Mouse (Mus musculus) limb, embryonic 12.5 days (tissue): Measurements from ENCODE around the gene Ezr. TPM values are rescaled to one million over a fixed set of nuclear protein-coding genes. Genes with fewer than 3 reads are reported as not detected.

Source experiments
- ATAC-seq: fragments of 200-750 bp; cut with Nextera tagmentation; 2 replicates; pipeline ENCODE4 v1.8.0; 2017; ENCODE audit warnings: low read depth, moderate TSS enrichment; ENCODE audit not compliant: insufficient number of reproducible peaks, insufficient read depth, low FRiP score, low TSS enrichment
- H3K27ac ChIP-seq: fragments of 300-500 bp; sonication (generic); 2 replicates; pipeline ENCODE4 v1.5.1; 2016; ENCODE audit warnings: mild to moderate bottlenecking, moderate library complexity
- H3K27me3 ChIP-seq: fragments of 300-500 bp; sonication (generic); 2 replicates; pipeline ENCODE4 v1.6.1; 2016; ENCODE audit warnings: mild to moderate bottlenecking, moderate library complexity
- H3K36me3 ChIP-seq: fragments of 300-500 bp; sonication (generic); 2 replicates; pipeline ENCODE4 v1.6.1; 2016; ENCODE audit warnings: mild to moderate bottlenecking, moderate library complexity
- H3K4me1 ChIP-seq: fragments of 300-500 bp; sonication (generic); replicated peaks from 2 replicates; pipeline ENCODE4 v1.6.1; 2016
- H3K4me2 ChIP-seq: fragments of 300-500 bp; sonication (generic); 2 replicates; pipeline ENCODE4 v1.6.1; 2016; ENCODE audit warnings: mild to moderate bottlenecking, moderate library complexity
- H3K4me3 ChIP-seq: fragments of 300-500 bp; sonication (generic); replicated peaks from 2 replicates; pipeline ENCODE4 v1.5.1; 2016; ENCODE audit warnings: mild to moderate bottlenecking
- H3K9ac ChIP-seq: fragments of 300-500 bp; sonication (generic); replicated peaks from 2 replicates; pipeline ENCODE4 v1.6.1; 2016; ENCODE audit warnings: mild to moderate bottlenecking, moderate library complexity
- H3K9me3 ChIP-seq: fragments of 300-500 bp; sonication (generic); 2 replicates; pipeline ENCODE4 v1.6.1; 2016; ENCODE audit warnings: mild to moderate bottlenecking, moderate library complexity
- WGBS: fragments of 180-500 bp; shearing (Covaris S2); methylation state at CpG from one replicate; pipeline ENCODE4 v1.1.7; 2016; 5-methylcytosine and 5-hydroxymethylcytosine counted together
- polyA plus RNA-seq: library from polyadenylated mRNA; unstranded; fragments of >200 nt; fragmentation: Nextera tagmentation; extraction: Ambion mirVana; gene quantifications from 2 replicates; pipeline ENCODE4 v1.2.1, GENCODE M21; 2016

Ezr gene
- polyA plus RNA-seq, 1 experiment from 2014 or later = 40.1 TPM

- Histone ChIP-seq H3K4me1 (peaks cover 30% of the 10 kb centered on the region), H3K27me3 (no peaks in the 10 kb centered on the region), H3K4me2 (no peak overlapping the region), H3K4me3 (no peak overlapping the region), H3K27ac (peak overlapping the region; percentile 68), H3K9me3 (no peaks in the 10 kb centered on the region), H3K36me3 (peaks cover 20% of the 10 kb centered on the region), H3K9ac (no peak overlapping the region)
- 72% methylated on average over 11 of the region's 11 CpGs for WGBS
- ATAC-seq = no peak
These were observed 31.2 kb downstream of the Ezr start for GRCm38 (mm10) chr17:6751221-6751859.

DNA sequence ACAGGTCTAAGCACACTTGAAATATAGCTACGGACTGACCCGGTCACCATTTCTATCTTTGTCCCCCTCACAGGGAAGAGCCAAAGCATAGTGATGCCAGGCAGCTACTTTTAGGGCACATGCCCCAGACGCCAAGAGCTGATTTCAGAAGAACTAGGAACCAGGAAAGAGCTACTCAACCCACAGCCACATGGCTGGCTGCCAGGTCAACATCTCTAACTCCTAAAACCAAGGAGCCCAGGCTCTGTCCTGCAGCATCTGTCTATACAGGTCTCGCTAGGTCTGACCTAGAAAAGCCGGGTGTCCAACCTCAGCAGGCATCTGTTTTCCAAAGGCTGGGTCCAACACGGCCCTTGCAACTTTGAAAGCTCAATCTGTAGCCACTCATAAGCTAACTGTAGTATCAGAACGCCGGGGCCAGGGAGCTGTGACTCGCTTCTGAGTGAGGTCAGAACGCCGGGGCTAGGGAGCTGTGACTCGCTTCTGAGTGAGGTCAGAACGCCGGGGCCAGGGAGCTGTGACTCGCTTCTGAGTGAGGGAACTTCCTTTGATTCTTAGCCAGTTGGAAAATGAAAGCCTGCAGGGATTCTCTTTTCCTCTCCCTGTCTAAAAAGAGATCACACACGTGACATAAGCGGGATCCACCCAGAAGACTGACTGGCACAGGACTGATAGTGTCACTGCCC, 33.7 kb downstream of the Ezr start:
- no peaks in the 10 kb centered on the region for H3K27me3 ChIP-seq
- ATAC-seq = no peak
- H3K36me3 ChIP-seq = peaks cover 14% of the 10 kb centered on the region
- 90% methylated on average over 17 of the region's 17 CpGs for WGBS
- H3K4me2 ChIP-seq = no peak overlapping the region
- H3K27ac ChIP-seq = no peak overlapping the region
- H3K9ac ChIP-seq = no peak overlapping the region
- peaks cover 48% of the 10 kb centered on the region for H3K4me1 ChIP-seq
- no peak overlapping the region for H3K4me3 ChIP-seq
- no peaks in the 10 kb centered on the region for H3K9me3 ChIP-seq

GRCm38 (mm10) chr17:6747478-6747877, 35.1 kb downstream of the Ezr start:
- H3K4me2 ChIP-seq = no peak overlapping the region
- no peaks in the 10 kb centered on the region for H3K9me3 ChIP-seq
- H3K9ac ChIP-seq = no peak overlapping the region
- no peak overlapping the region for H3K27ac ChIP-seq
- WGBS = 60% methylated on average over 7 of the region's 7 CpGs
- ATAC-seq = no peak
- H3K36me3 ChIP-seq = peaks cover 15% of the 10 kb centered on the region
- H3K27me3 ChIP-seq = no peaks in the 10 kb centered on the region
- peaks cover 59% of the 10 kb centered on the region for H3K4me1 ChIP-seq
- no peak overlapping the region for H3K4me3 ChIP-seq

- H3K4me1 ChIP-seq = peaks cover 59% of the 10 kb centered on the region
- peak overlapping the region; percentile 53 for H3K27ac ChIP-seq
- H3K4me2 ChIP-seq = no peak overlapping the region
- H3K36me3 ChIP-seq = peaks cover 17% of the 10 kb centered on the region
- no peak overlapping the region for H3K9ac ChIP-seq
- no peaks in the 10 kb centered on the region for H3K9me3 ChIP-seq
- no peaks in the 10 kb centered on the region for H3K27me3 ChIP-seq
- H3K4me3 ChIP-seq = no peak overlapping the region
- WGBS = 87% methylated on average over 9 of the region's 9 CpGs
- ATAC-seq = no peak
These were observed 35.9 kb downstream of the Ezr start for GRCm38 (mm10) chr17:6746452-6747231.

DNA sequence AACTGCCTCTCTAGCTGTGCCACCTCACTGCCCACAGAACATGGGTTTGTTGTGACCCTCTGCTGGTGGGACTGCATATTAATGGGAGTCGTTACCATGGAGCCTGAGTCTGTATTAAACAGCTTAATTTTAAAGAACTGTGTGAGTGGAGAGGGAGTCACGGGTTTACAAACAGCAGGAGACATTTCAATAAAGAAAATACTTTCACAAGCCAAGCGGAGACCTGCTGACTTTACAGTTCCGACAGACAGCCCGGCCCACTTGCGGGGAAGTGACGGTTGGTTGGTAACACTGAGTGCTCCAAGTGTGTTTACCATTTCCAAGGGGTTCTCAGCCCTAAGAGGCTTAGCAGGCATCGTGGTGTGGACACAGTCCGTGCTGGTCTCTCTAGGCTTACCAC, 36.6 kb downstream of the Ezr start:
- peaks cover 58% of the 10 kb centered on the region for H3K4me1 ChIP-seq
- no peaks in the 10 kb centered on the region for H3K9me3 ChIP-seq
- peak; percentile 52; the same call in 1 of the 2 replicates for ATAC-seq
- H3K27ac ChIP-seq = peak overlapping the region; percentile 53
- H3K9ac ChIP-seq = no peak overlapping the region
- 0 out of 2 replicates have a peak overlapping the region, but pooled peaks have one; percentile 1 for H3K4me2 ChIP-seq
- no peak overlapping the region for H3K4me3 ChIP-seq
- H3K27me3 ChIP-seq = no peaks in the 10 kb centered on the region
- peaks cover 22% of the 10 kb centered on the region; the same call in 1 of the 2 replicates for H3K36me3 ChIP-seq
- WGBS = 41% methylated on average over 9 of the region's 9 CpGs

- H3K9me3 ChIP-seq = no peaks in the 10 kb centered on the region
- no peaks in the 10 kb centered on the region for H3K27me3 ChIP-seq
- H3K27ac ChIP-seq = peak overlapping the region; percentile 53; the same call in 1 of the 2 replicates
- no peak overlapping the region for H3K9ac ChIP-seq
- H3K4me1 ChIP-seq = peaks cover 63% of the 10 kb centered on the region
- no peak for ATAC-seq
- no peak overlapping the region for H3K4me2 ChIP-seq
- 56% methylated on average over 5 of the region's 5 CpGs for WGBS
- H3K36me3 ChIP-seq = peaks cover 26% of the 10 kb centered on the region
- H3K4me3 ChIP-seq = no peak overlapping the region
These were observed 37.1 kb downstream of the Ezr start for GRCm38 (mm10) chr17:6745503-6745902.

DNA sequence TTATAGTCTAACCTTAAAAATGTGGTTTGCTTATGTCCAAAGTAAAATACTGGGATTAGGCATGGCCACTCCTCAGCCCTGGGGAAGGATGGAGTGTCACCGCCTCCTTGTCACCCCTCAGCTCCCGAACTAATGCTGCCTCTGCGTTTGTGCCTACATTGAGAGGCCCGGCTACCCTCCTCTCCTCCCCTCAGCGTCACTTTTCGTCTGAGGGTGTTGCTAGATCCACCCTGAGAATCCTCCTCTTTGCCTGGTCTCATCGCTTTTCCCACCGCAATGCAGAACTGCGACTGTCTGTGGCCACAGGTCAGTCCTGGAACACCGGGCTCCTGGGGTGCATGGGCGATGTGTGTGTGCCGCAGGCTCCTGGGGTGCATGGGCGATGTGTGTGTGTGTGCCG, 37.7 kb downstream of the Ezr start:
- Histone ChIP-seq H3K9me3 (no peaks in the 10 kb centered on the region), H3K27me3 (no peaks in the 10 kb centered on the region), H3K4me1 (peaks cover 67% of the 10 kb centered on the region), H3K4me2 (no peak overlapping the region), H3K4me3 (no peak overlapping the region), H3K36me3 (peaks cover 33% of the 10 kb centered on the region), H3K27ac (peak overlapping the region; percentile 53; the same call in 1 of the 2 replicates), H3K9ac (no peak overlapping the region)
- WGBS = 92% methylated on average over 14 of the region's 14 CpGs
- no peak for ATAC-seq

DNA sequence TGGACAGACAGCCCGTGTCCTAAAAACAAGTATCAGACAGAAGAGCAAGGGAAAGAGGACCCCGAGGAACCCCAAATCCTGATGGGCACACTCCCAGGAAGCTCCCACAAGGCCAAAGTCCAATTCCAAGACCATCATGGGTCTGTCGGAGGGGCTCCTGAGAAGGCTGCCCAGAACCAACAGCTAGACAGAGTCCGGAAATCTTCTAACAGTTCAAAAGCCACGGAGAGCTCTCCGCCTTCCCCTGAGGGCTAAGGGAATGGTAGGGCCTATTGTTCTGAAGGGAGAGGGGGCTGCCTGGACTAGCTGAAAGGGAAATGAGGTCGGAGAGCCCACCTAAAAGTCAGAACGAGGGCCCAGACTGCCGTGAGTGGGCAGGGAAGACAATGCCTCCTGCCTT, 38.2 kb downstream of the Ezr start:
- ATAC-seq = no peak
- no peaks in the 10 kb centered on the region for H3K27me3 ChIP-seq
- peaks cover 67% of the 10 kb centered on the region for H3K4me1 ChIP-seq
- H3K4me3 ChIP-seq = no peak overlapping the region
- H3K9ac ChIP-seq = no peak overlapping the region
- 64% methylated on average over 9 of the region's 9 CpGs for WGBS
- H3K27ac ChIP-seq = peak overlapping the region; percentile 53; the same call in 1 of the 2 replicates
- no peaks in the 10 kb centered on the region for H3K9me3 ChIP-seq
- peaks cover 36% of the 10 kb centered on the region for H3K36me3 ChIP-seq
- no peak overlapping the region for H3K4me2 ChIP-seq

- peak overlapping the region; percentile 53; the same call in 1 of the 2 replicates for H3K27ac ChIP-seq
- H3K4me2 ChIP-seq = no peak overlapping the region
- 20% methylated on average over 11 of the region's 11 CpGs for WGBS
- no peak overlapping the region for H3K4me3 ChIP-seq
- H3K9ac ChIP-seq = no peak overlapping the region
- ATAC-seq = no peak
- peaks cover 67% of the 10 kb centered on the region for H3K4me1 ChIP-seq
- no peaks in the 10 kb centered on the region for H3K27me3 ChIP-seq
- H3K9me3 ChIP-seq = no peaks in the 10 kb centered on the region
- peaks cover 42% of the 10 kb centered on the region for H3K36me3 ChIP-seq
These were observed 38.8 kb downstream of the Ezr start for GRCm38 (mm10) chr17:6743787-6744239.

- Histone ChIP-seq H3K9ac (no peak overlapping the region), H3K4me3 (no peak overlapping the region), H3K9me3 (no peaks in the 10 kb centered on the region), H3K27ac (peak overlapping the region; percentile 53; the same call in 1 of the 2 replicates), H3K4me1 (peaks cover 69% of the 10 kb centered on the region), H3K4me2 (no peak overlapping the region), H3K36me3 (peaks cover 40% of the 10 kb centered on the region), H3K27me3 (no peaks in the 10 kb centered on the region)
- ATAC-seq = no peak
- 88% methylated on average over 11 of the region's 11 CpGs for WGBS
These were observed 39.5 kb downstream of the Ezr start for GRCm38 (mm10) chr17:6743039-6743575.
